Mouse (Mus musculus): ENCODE results near the gene Slc16a3. TPM values are rescaled to one million over a fixed set of nuclear protein-coding genes. Genes with fewer than 3 reads are reported as not detected.

Gene Slc16a3
- polyA plus RNA-seq, 1 experiment from 2014 or later: 92.6 TPM

GRCm38 (mm10) chr11:120916477-120916876 lies 31.8 kb upstream of the Slc16a3 start:
- H3K4me1 ChIP-seq (ENCODE audit: control insufficient read depth, insufficient read depth, low read length): no peaks in the 10 kb centered on the region
- H3K36me3 ChIP-seq (ENCODE audit: control insufficient read depth, insufficient read depth, low read length): peaks cover 3% of the 10 kb centered on the region; the same call in 1 of the 2 replicates
- H3K9ac ChIP-seq (ENCODE audit: low read depth, low read length): no peak overlapping the region
- no peak overlapping the region for H3K27ac ChIP-seq (ENCODE audit: low read length)
- no peaks in the 10 kb centered on the region for H3K27me3 ChIP-seq (replicated peaks; ENCODE audit: control insufficient read depth, insufficient read depth, low read length)
- no peak overlapping the region for H3K4me3 ChIP-seq (ENCODE audit: low read length)
- H3K9me3 ChIP-seq (ENCODE audit: control insufficient read depth, low read length): no peaks in the 10 kb centered on the region
- ATAC-seq: no peak
- H3K4me2 ChIP-seq (ENCODE audit: low read depth, low read length): no peak overlapping the region
- 76% methylated on average over 3 of the region's 3 CpGs for WGBS

GRCm38 (mm10) chr11:120917756-120918155 lies 30.5 kb upstream of the Slc16a3 start:
- H3K36me3 ChIP-seq (ENCODE audit: control insufficient read depth, insufficient read depth, low read length): peaks cover 3% of the 10 kb centered on the region; the same call in 1 of the 2 replicates
- 97% methylated on average over 5 of the region's 5 CpGs for WGBS

GRCm38 (mm10) chr11:120922528-120922927 lies 25.8 kb upstream of the Slc16a3 start:
- 83% methylated on average over 3 of the region's 3 CpGs for WGBS
- no peaks in the 10 kb centered on the region for H3K9me3 ChIP-seq (ENCODE audit: control insufficient read depth, low read length)
- no peak overlapping the region for H3K4me2 ChIP-seq (ENCODE audit: low read depth, low read length)
- no peak overlapping the region for H3K4me3 ChIP-seq (ENCODE audit: low read length)
- H3K27ac ChIP-seq (ENCODE audit: low read length): no peak overlapping the region
- H3K4me1 ChIP-seq (ENCODE audit: control insufficient read depth, insufficient read depth, low read length): no peaks in the 10 kb centered on the region
- H3K27me3 ChIP-seq (replicated peaks; ENCODE audit: control insufficient read depth, insufficient read depth, low read length): no peaks in the 10 kb centered on the region
- peaks cover 4% of the 10 kb centered on the region for H3K36me3 ChIP-seq (ENCODE audit: control insufficient read depth, insufficient read depth, low read length)
- no peak for ATAC-seq
- no peak overlapping the region for H3K9ac ChIP-seq (ENCODE audit: low read depth, low read length)

More at GRCm38 (mm10) chr11:120917756-120918155, 30.5 kb upstream of the Slc16a3 start:
- Histone ChIP-seq H3K4me1 (ENCODE audit: control insufficient read depth, insufficient read depth, low read length) (no peaks in the 10 kb centered on the region), H3K27me3 (replicated peaks; ENCODE audit: control insufficient read depth, insufficient read depth, low read length) (no peaks in the 10 kb centered on the region), H3K4me2 (ENCODE audit: low read depth, low read length) (no peak overlapping the region), H3K9me3 (ENCODE audit: control insufficient read depth, low read length) (no peaks in the 10 kb centered on the region), H3K9ac (ENCODE audit: low read depth, low read length) (no peak overlapping the region), H3K27ac (ENCODE audit: low read length) (no peak overlapping the region), H3K4me3 (ENCODE audit: low read length) (no peak overlapping the region)
- ATAC-seq: no peak

- Histone ChIP-seq H3K36me3 (ENCODE audit: control insufficient read depth, insufficient read depth, low read length) (peaks cover 11% of the 10 kb centered on the region; the same call in 1 of the 2 replicates), H3K27ac (ENCODE audit: low read length) (no peak overlapping the region), H3K4me3 (ENCODE audit: low read length) (no peak overlapping the region), H3K4me2 (ENCODE audit: low read depth, low read length) (no peak overlapping the region), H3K27me3 (replicated peaks; ENCODE audit: control insufficient read depth, insufficient read depth, low read length) (no peaks in the 10 kb centered on the region), H3K9me3 (ENCODE audit: control insufficient read depth, low read length) (no peaks in the 10 kb centered on the region), H3K4me1 (ENCODE audit: control insufficient read depth, insufficient read depth, low read length) (no peaks in the 10 kb centered on the region), H3K9ac (ENCODE audit: low read depth, low read length) (no peak overlapping the region)
- ATAC-seq: no peak
- 87% methylated on average over 4 of the region's 4 CpGs for WGBS
Observed at GRCm38 (mm10) chr11:120928468-120928867, 19.8 kb upstream of the Slc16a3 start.

- Histone ChIP-seq H3K9me3 (ENCODE audit: control insufficient read depth, low read length) (no peaks in the 10 kb centered on the region), H3K9ac (ENCODE audit: low read depth, low read length) (no peak overlapping the region), H3K4me2 (ENCODE audit: low read depth, low read length) (no peak overlapping the region), H3K4me3 (ENCODE audit: low read length) (no peak overlapping the region), H3K27ac (ENCODE audit: low read length) (no peak overlapping the region), H3K4me1 (ENCODE audit: control insufficient read depth, insufficient read depth, low read length) (no peaks in the 10 kb centered on the region), H3K27me3 (replicated peaks; ENCODE audit: control insufficient read depth, insufficient read depth, low read length) (no peaks in the 10 kb centered on the region), H3K36me3 (ENCODE audit: control insufficient read depth, insufficient read depth, low read length) (0 out of 2 replicates have a peak, but pooled peaks cover 7% of the 10 kb centered on the region)
- 87% methylated on average over 4 of the region's 4 CpGs for WGBS
- no peak for ATAC-seq
Observed at GRCm38 (mm10) chr11:120931479-120931878, 16.8 kb upstream of the Slc16a3 start.

GRCm38 (mm10) chr11:120932564-120933398 lies 15.5 kb upstream of the Slc16a3 start, which contains the start of gene Ccdc57:
Gene Ccdc57, minus strand, starts transcription at chr11:120932872.
- H3K4me3 ChIP-seq (ENCODE audit: low read length): peak within 1 kb of the TSS; percentile 75
- H3K4me2 ChIP-seq (ENCODE audit: low read depth, low read length): peak within 1 kb of the TSS; percentile 84
- H3K27me3 ChIP-seq (replicated peaks; ENCODE audit: control insufficient read depth, insufficient read depth, low read length): no peaks in the 10 kb centered on the region
- H3K9me3 ChIP-seq (ENCODE audit: control insufficient read depth, low read length): no peaks in the 10 kb centered on the region
- peak; percentile 93 for ATAC-seq
- no peaks in the 10 kb centered on the region for H3K4me1 ChIP-seq (ENCODE audit: control insufficient read depth, insufficient read depth, low read length)
- H3K27ac ChIP-seq (ENCODE audit: low read length): no peak within 1 kb of the TSS
- H3K36me3 ChIP-seq (ENCODE audit: control insufficient read depth, insufficient read depth, low read length): 0 out of 2 replicates have a peak, but pooled peaks cover 7% of the 10 kb centered on the region
- peak within 1 kb of the TSS; percentile 75 for H3K9ac ChIP-seq (ENCODE audit: low read depth, low read length)
- WGBS: 10% methylated on average over 44 of the region's 44 CpGs

- WGBS: 97% methylated on average over 1 of the region's 1 CpGs
- Histone ChIP-seq H3K4me1 (ENCODE audit: control insufficient read depth, insufficient read depth, low read length) (no peaks in the 10 kb centered on the region; the same call in 1 of the 2 replicates), H3K36me3 (ENCODE audit: control insufficient read depth, insufficient read depth, low read length) (no peaks in the 10 kb centered on the region), H3K4me3 (ENCODE audit: low read length) (no peak overlapping the region), H3K9ac (ENCODE audit: low read depth, low read length) (no peak overlapping the region), H3K27me3 (replicated peaks; ENCODE audit: control insufficient read depth, insufficient read depth, low read length) (no peaks in the 10 kb centered on the region), H3K27ac (ENCODE audit: low read length) (no peak overlapping the region), H3K4me2 (ENCODE audit: low read depth, low read length) (no peak overlapping the region), H3K9me3 (ENCODE audit: control insufficient read depth, low read length) (no peaks in the 10 kb centered on the region)
- ATAC-seq: no peak
Observed at GRCm38 (mm10) chr11:120937976-120938375, 10.3 kb upstream of the Slc16a3 start.

GRCm38 (mm10) chr11:120938795-120939194 lies 9.5 kb upstream of the Slc16a3 start:
- ATAC-seq: peak; percentile 63
- no peak overlapping the region for H3K9ac ChIP-seq (ENCODE audit: low read depth, low read length)
- no peaks in the 10 kb centered on the region for H3K36me3 ChIP-seq (ENCODE audit: control insufficient read depth, insufficient read depth, low read length)
- no peaks in the 10 kb centered on the region; the same call in 1 of the 2 replicates for H3K4me1 ChIP-seq (ENCODE audit: control insufficient read depth, insufficient read depth, low read length)
- no peak overlapping the region for H3K4me3 ChIP-seq (ENCODE audit: low read length)
- no peak overlapping the region for H3K27ac ChIP-seq (ENCODE audit: low read length)
- H3K27me3 ChIP-seq (replicated peaks; ENCODE audit: control insufficient read depth, insufficient read depth, low read length): no peaks in the 10 kb centered on the region
- WGBS: 27% methylated on average over 4 of the region's 4 CpGs
- H3K9me3 ChIP-seq (ENCODE audit: control insufficient read depth, low read length): no peaks in the 10 kb centered on the region
- H3K4me2 ChIP-seq (ENCODE audit: low read depth, low read length): no peak overlapping the region

- H3K4me2 ChIP-seq (ENCODE audit: low read depth, low read length): no peak overlapping the region
- H3K27ac ChIP-seq (ENCODE audit: low read length): no peak overlapping the region
- H3K4me3 ChIP-seq (ENCODE audit: low read length): no peak overlapping the region
- H3K27me3 ChIP-seq (replicated peaks; ENCODE audit: control insufficient read depth, insufficient read depth, low read length): no peaks in the 10 kb centered on the region
- WGBS: 41% methylated on average over 5 of the region's 6 CpGs
- H3K9ac ChIP-seq (ENCODE audit: low read depth, low read length): no peak overlapping the region
- no peaks in the 10 kb centered on the region; the same call in 1 of the 2 replicates for H3K4me1 ChIP-seq (ENCODE audit: control insufficient read depth, insufficient read depth, low read length)
- ATAC-seq: no peak
- no peaks in the 10 kb centered on the region for H3K36me3 ChIP-seq (ENCODE audit: control insufficient read depth, insufficient read depth, low read length)
- H3K9me3 ChIP-seq (ENCODE audit: control insufficient read depth, low read length): no peaks in the 10 kb centered on the region
Observed at GRCm38 (mm10) chr11:120939712-120940341, 8.5 kb upstream of the Slc16a3 start.
